Comparison of ENCODE assay signal across 8 mouse cellular contexts in the genomic region with DNA sequence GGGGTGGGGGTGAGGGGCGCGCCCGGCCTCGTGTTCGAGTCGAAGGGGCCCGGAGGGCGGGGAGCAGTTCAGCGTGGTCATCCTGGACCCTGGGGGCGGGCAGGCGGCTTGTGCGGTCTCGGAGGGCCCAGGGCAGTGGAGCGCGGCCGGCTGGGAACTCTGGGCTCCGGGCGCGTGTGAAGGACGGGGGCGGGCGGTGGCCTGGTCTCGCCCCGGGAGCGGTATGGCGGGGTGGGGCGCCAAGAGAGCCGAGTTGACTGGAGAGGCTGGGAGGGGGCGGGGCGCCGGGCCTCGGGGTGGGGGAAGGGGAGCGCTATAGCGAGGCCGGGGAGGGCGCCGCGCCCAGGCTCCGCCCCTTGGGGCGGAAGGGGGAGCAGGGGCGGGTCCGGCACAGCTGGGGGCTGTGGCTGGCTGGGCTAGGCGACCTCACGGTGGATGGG. TPM values are rescaled to one million over a fixed set of nuclear protein-coding genes. Genes with fewer than 3 reads are reported as not detected.
DNase-seq lines count a peak whose midpoint lies in the region; ATAC-seq lines count a peak whose summit lies in the region.

No protein-coding gene starts in this region.

- ATAC-seq in forebrain, embryonic 15.5 days (replicated peaks), result 0 out of 2 replicates have a peak, but pooled peaks have one; percentile 12
- peak; percentile 50 for ATAC-seq in hindbrain, embryonic 11.5 days (ENCODE audit: low FRiP score)

- H3K4me3 ChIP-seq in forebrain, embryonic 15.5 days, result peak overlapping the region; percentile 64
- H3K4me3 ChIP-seq in hindbrain, embryonic 11.5 days (ENCODE audit: low read depth, low read length), result peak overlapping the region; percentile 96
- H3K4me3 ChIP-seq in macrophage (ENCODE audit: inconsistent target), result peak overlapping the region; percentile 100

- H3K9ac ChIP-seq in forebrain, embryonic 15.5 days (replicated peaks), result peak overlapping the region; percentile 87
- peak overlapping the region; percentile 97 for H3K9ac ChIP-seq in hindbrain, embryonic 11.5 days (ENCODE audit: low read depth, low read length)

- H3K4me1 ChIP-seq in forebrain, embryonic 15.5 days, result peaks cover 46% of the 10 kb centered on the region
- H3K4me1 ChIP-seq in hindbrain, embryonic 11.5 days (replicated peaks; ENCODE audit: control insufficient read depth, insufficient read depth, low read length), result peaks cover 14% of the 10 kb centered on the region

- H3K9me3 ChIP-seq in forebrain, embryonic 15.5 days, result no peaks in the 10 kb centered on the region
- no peaks in the 10 kb centered on the region for H3K9me3 ChIP-seq in hindbrain, embryonic 11.5 days (ENCODE audit: control insufficient read depth, low read length)

- H3K27ac ChIP-seq in forebrain, embryonic 15.5 days (replicated peaks), result peak overlapping the region; percentile 94
- H3K27ac ChIP-seq in hindbrain, embryonic 11.5 days (ENCODE audit: low read depth, low read length), result peak overlapping the region; percentile 96
- H3K27ac ChIP-seq in macrophage, result peak overlapping the region; percentile 97

- peaks cover 71% of the 10 kb centered on the region for H3K79me2 ChIP-seq in macrophage (ENCODE audit: inconsistent target)

- peaks cover 34% of the 10 kb centered on the region for H3K36me3 ChIP-seq in forebrain, embryonic 15.5 days
- H3K36me3 ChIP-seq in hindbrain, embryonic 11.5 days (ENCODE audit: control insufficient read depth, insufficient read depth, low read length), result peaks cover 11% of the 10 kb centered on the region
- H3K36me3 ChIP-seq in macrophage (ENCODE audit: inconsistent target), result peaks cover 29% of the 10 kb centered on the region

- peak overlapping the region; percentile 66 for H3K4me2 ChIP-seq in forebrain, embryonic 15.5 days (replicated peaks)
- peak overlapping the region; percentile 48 for H3K4me2 ChIP-seq in hindbrain, embryonic 11.5 days (replicated peaks; ENCODE audit: low read depth, low read length)

- WGBS in forebrain, embryonic 15.5 days, result under 1% methylated on average over 39 of the region's 44 CpGs
- WGBS in hindbrain, embryonic 11.5 days, result under 1% methylated on average over 22 of the region's 44 CpGs
- WGBS in macrophage (ENCODE audit: missing documents), result under 1% methylated on average over 35 of the region's 44 CpGs

- peak; percentile 84 for DNase-seq in MN1 (ENCODE audit: low spot score)
- peak; percentile 75 to 84 for DNase-seq in cerebellum, adult 18-20 months
- DNase-seq in hindbrain, embryonic 11.5 days (ENCODE audit: low spot score), result peak; percentile 87
- DNase-seq in left cerebral cortex, adult 11 months (ENCODE audit: low spot score), result peak; percentile 72
- peak; percentile 69 for DNase-seq in retina, postnatal 7 days (ENCODE audit: low read depth, low spot score)
- DNase-seq in urinary bladder, postnatal 10 days (ENCODE audit: low spot score), result peak; percentile 74

- H3K27me3 ChIP-seq in forebrain, embryonic 15.5 days, result no peaks in the 10 kb centered on the region
- H3K27me3 ChIP-seq in hindbrain, embryonic 11.5 days (ENCODE audit: control insufficient read depth, insufficient read depth, low read length), result no peaks in the 10 kb centered on the region

RNA-seq across cellular contexts. Expression of a gene that starts 1.5 kb away (rescaled TPM):
- 71.5 and 75.6 TPM in 2 replicates for polyA plus RNA-seq in forebrain, embryonic 15.5 days (2015; fragmentation: Nextera tagmentation; extraction: Ambion mirVana)
- polyA plus RNA-seq in hindbrain, embryonic 11.5 days (2014; fragmentation: Nextera tagmentation; extraction: Ambion mirVana), result 56.7 and 57.5 TPM in 2 replicates
- total RNA-seq in macrophage (2018; cell fraction: chromatin; rRNA removed), result 100 to 1,000 TPM in 8 of 26 experiments, 10 to 100 TPM in 18; 23.7 to 164 (median 80.6) TPM
- 10 to 100 TPM; 27.6 to 98.4 (median 78.8) TPM for total RNA-seq in macrophage (2018; cell fraction: cytosol; rRNA removed)
- total RNA-seq in macrophage (2018; cell fraction: nucleus; rRNA removed), result 100 to 1,000 TPM in 7 of 26 experiments, 10 to 100 TPM in 19; 30.0 to 122 (median 64.8) TPM
- 62.4 to 122 TPM (median 77.3 TPM) in 3 replicates for polyA plus RNA-seq in macrophage (2018)

RNA-seq across cellular contexts. Expression of a gene that starts 3.3 kb away (rescaled TPM):
- polyA plus RNA-seq in forebrain, embryonic 15.5 days (2015; fragmentation: Nextera tagmentation; extraction: Ambion mirVana), result 35.3 and 37.5 TPM in 2 replicates
- 24.6 and 27.2 TPM in 2 replicates for polyA plus RNA-seq in hindbrain, embryonic 11.5 days (2014; fragmentation: Nextera tagmentation; extraction: Ambion mirVana)
- 100 to 1,000 TPM in 1 of 26 experiments, 10 to 100 TPM in 25; 10.7 to 113 (median 32.6) TPM for total RNA-seq in macrophage (2018; cell fraction: chromatin; rRNA removed)
- 10 to 100 TPM in 20 of 26 experiments, 1 to 10 TPM in 6; 5.2 to 24.7 (median 11.7) TPM for total RNA-seq in macrophage (2018; cell fraction: cytosol; rRNA removed)
- 10 to 100 TPM in 25 of 26 experiments, 1 to 10 TPM in 1; 8.3 to 75.4 (median 18.6) TPM for total RNA-seq in macrophage (2018; cell fraction: nucleus; rRNA removed)
- 10.8 to 21.7 TPM (median 11.8 TPM) in 3 replicates for polyA plus RNA-seq in macrophage (2018)

RNA-seq across cellular contexts. Expression of a gene that starts 6.1 kb away (rescaled TPM):
- 610 and 626 TPM in 2 replicates for polyA plus RNA-seq in forebrain, embryonic 15.5 days (2015; fragmentation: Nextera tagmentation; extraction: Ambion mirVana)
- polyA plus RNA-seq in hindbrain, embryonic 11.5 days (2014; fragmentation: Nextera tagmentation; extraction: Ambion mirVana), result 621 and 643 TPM in 2 replicates
- total RNA-seq in macrophage (2018; cell fraction: chromatin; rRNA removed), result 100 to 1,000 TPM in 7 of 26 experiments, 10 to 100 TPM in 19; 56.3 to 126 (median 88.5) TPM
- total RNA-seq in macrophage (2018; cell fraction: cytosol; rRNA removed), result 1,000 to 10,000 TPM in 6 of 26 experiments, 100 to 1,000 TPM in 20; 786 to 1,340 (median 936) TPM
- total RNA-seq in macrophage (2018; cell fraction: nucleus; rRNA removed), result 100 to 1,000 TPM; 151 to 434 (median 234) TPM
- 791 to 1,264 TPM (median 1,032 TPM) in 3 replicates for polyA plus RNA-seq in macrophage (2018)

RNA-seq across cellular contexts. Expression of a gene that starts 14.8 kb away (rescaled TPM):
- polyA plus RNA-seq in forebrain, embryonic 15.5 days (2015; fragmentation: Nextera tagmentation; extraction: Ambion mirVana), result 170 and 171 TPM in 2 replicates
- 154 and 163 TPM in 2 replicates for polyA plus RNA-seq in hindbrain, embryonic 11.5 days (2014; fragmentation: Nextera tagmentation; extraction: Ambion mirVana)
- 100 to 1,000 TPM in 14 of 26 experiments, 10 to 100 TPM in 12; 24.4 to 197 (median 111) TPM for total RNA-seq in macrophage (2018; cell fraction: chromatin; rRNA removed)
- total RNA-seq in macrophage (2018; cell fraction: cytosol; rRNA removed), result 100 to 1,000 TPM in 5 of 26 experiments, 10 to 100 TPM in 21; 56.7 to 127 (median 72.5) TPM
- total RNA-seq in macrophage (2018; cell fraction: nucleus; rRNA removed), result 100 to 1,000 TPM in 13 of 26 experiments, 10 to 100 TPM in 13; 30.7 to 210 (median 96.6) TPM
- 29.9 to 51.5 TPM (median 43.1 TPM) in 3 replicates for polyA plus RNA-seq in macrophage (2018)

RNA-seq across cellular contexts. Expression of a gene that starts 16.1 kb away (rescaled TPM):
- 18.4 and 20.8 TPM in 2 replicates for polyA plus RNA-seq in forebrain, embryonic 15.5 days (2015; fragmentation: Nextera tagmentation; extraction: Ambion mirVana)
- 23.8 and 26.8 TPM in 2 replicates for polyA plus RNA-seq in hindbrain, embryonic 11.5 days (2014; fragmentation: Nextera tagmentation; extraction: Ambion mirVana)
- total RNA-seq in macrophage (2018; cell fraction: chromatin; rRNA removed), result 10 to 100 TPM; 44.9 to 99.7 (median 80.2) TPM
- total RNA-seq in macrophage (2018; cell fraction: cytosol; rRNA removed), result 100 to 1,000 TPM; 127 to 196 (median 168) TPM
- total RNA-seq in macrophage (2018; cell fraction: nucleus; rRNA removed), result 100 to 1,000 TPM in 24 of 26 experiments, 10 to 100 TPM in 2; 92.4 to 166 (median 127) TPM
- polyA plus RNA-seq in macrophage (2018), result 102 to 235 TPM (median 115 TPM) in 3 replicates

Comparison
In these comparisons a context has a peak if more than half of its experiments do, and no peak if none do; other contexts are left out.
1. Peak in every context shown above with its lines: DNase-seq, ATAC-seq, H3K4me3 ChIP-seq and H3K27ac ChIP-seq.